Mouse (Mus musculus) heart, postnatal 0 days (tissue): ENCODE data around the gene Cript. TPM values are rescaled to one million over a fixed set of nuclear protein-coding genes. Genes with fewer than 3 reads are reported as not detected.
"Not testable (repeated sequence)": the region's sequence is repeated elsewhere in the genome, so short reads cannot be mapped to it uniquely, and the experiment has no call there.

Experiments
- ATAC-seq: fragments of 200-750 bp; cut with Nextera tagmentation; 2 replicates; pipeline ENCODE4 v1.8.0; 2017; ENCODE audit warnings: low read depth, moderate number of reproducible peaks, moderate library complexity; ENCODE audit not compliant: insufficient read depth
- DNase-seq: peaks from one replicate; pipeline ENCODE4 v3.0.0-alpha.2; 2016; ENCODE audit warnings: low spot score
- H3K27ac ChIP-seq: fragments of 300-500 bp; sonication (generic); 2 replicates; pipeline ENCODE4 v1.5.1; 2014; ENCODE audit warnings: low read depth, mild to moderate bottlenecking
- H3K27me3 ChIP-seq: fragments of 300-500 bp; sonication (generic); 2 replicates; pipeline ENCODE4 v1.6.1; 2014; ENCODE audit warnings: low read length, mixed read lengths; ENCODE audit not compliant: control insufficient read depth, insufficient read depth
- H3K36me3 ChIP-seq: fragments of 300-500 bp; sonication (generic); replicated peaks from 2 replicates; pipeline ENCODE4 v1.6.1; 2014; ENCODE audit warnings: low read length, mixed read lengths; ENCODE audit not compliant: control insufficient read depth, insufficient read depth
- H3K4me1 ChIP-seq: fragments of 300-500 bp; sonication (generic); 2 replicates; pipeline ENCODE4 v1.6.1; 2014; ENCODE audit warnings: antibody characterized with exemption; ENCODE audit not compliant: control insufficient read depth, insufficient read depth
- H3K4me2 ChIP-seq: fragments of 300-500 bp; sonication (generic); 2 replicates; pipeline ENCODE4 v1.6.1; 2014; ENCODE audit warnings: low read depth, mild to moderate bottlenecking, low read length, moderate library complexity
- H3K4me3 ChIP-seq: fragments of 300-500 bp; sonication (generic); 2 replicates; pipeline ENCODE4 v1.5.1; 2014; ENCODE audit warnings: low read depth, low read length
- H3K9ac ChIP-seq: fragments of 300-500 bp; sonication (generic); replicated peaks from 2 replicates; pipeline ENCODE4 v1.6.1; 2014; ENCODE audit warnings: low read depth, low read length, mixed read lengths
- H3K9me3 ChIP-seq: fragments of 300-500 bp; sonication (generic); replicated peaks from 2 replicates; pipeline ENCODE4 v1.6.1; 2016; ENCODE audit warnings: low read length; ENCODE audit not compliant: control insufficient read depth
- CTCF ChIP-seq: IDR thresholded peaks from 2 replicates; pipeline ENCODE4 v1.5.1; 2016; ENCODE audit warnings: antibody characterized with exemption, control low read depth, low read depth
- EP300 ChIP-seq: IDR thresholded peaks from 2 replicates; pipeline ENCODE4 v1.6.1; 2016; ENCODE audit warnings: antibody characterized with exemption, low read depth
- WGBS: fragments of 180-500 bp; shearing (Covaris S2); extraction: QIAGEN DNeasy Blood & Tissue Kit; methylation state at CpG from one replicate; pipeline ENCODE4 v1.1.7; 2014; 5-methylcytosine and 5-hydroxymethylcytosine counted together
- polyA plus RNA-seq: library from polyadenylated mRNA; unstranded; fragments of >200 nt; fragmentation: Nextera tagmentation; extraction: Ambion mirVana; gene quantifications from 2 replicates; pipeline ENCODE4 v1.2.1, GENCODE M21; 2015
- total RNA-seq: library from RNA; depleted of rRNA; stranded (reverse); fragments of >200 nt; gene quantifications from 2 replicates; pipeline ENCODE4 v1.2.3, GENCODE M21; 2014; ENCODE audit warnings: low replicate concordance

Gene Cript
- total and polyA plus RNA-seq, 2 experiments from 2014 or later = 34.7 to 116 TPM

GRCm38 (mm10) chr17:87068997-87069396 lies 43.6 kb downstream of the Cript start:
- H3K9ac ChIP-seq = no peak overlapping the region
- H3K27me3 ChIP-seq = no peaks in the 10 kb centered on the region
- no peaks in the 10 kb centered on the region for H3K9me3 ChIP-seq
- H3K4me1 ChIP-seq = no peaks in the 10 kb centered on the region
- H3K27ac ChIP-seq = no peak overlapping the region
- TF ChIP-seq EP300 (no peak), CTCF (no peak)
- no peaks in the 10 kb centered on the region for H3K36me3 ChIP-seq
- ATAC-seq (no peak), DNase-seq (no peak)
- 78% methylated on average over 4 of the region's 4 CpGs for WGBS
- no peak overlapping the region for H3K4me3 ChIP-seq
- no peak overlapping the region for H3K4me2 ChIP-seq

- not testable (repeated sequence) for ATAC-seq, H3K4me3 ChIP-seq, H3K9me3 ChIP-seq, H3K27me3 ChIP-seq, H3K9ac ChIP-seq, H3K27ac ChIP-seq, H3K4me2 ChIP-seq, H3K36me3 ChIP-seq, DNase-seq, H3K4me1 ChIP-seq
- 86% methylated on average over 1 of the region's 1 CpGs for WGBS
These were observed 46.8 kb downstream of the Cript start for GRCm38 (mm10) chr17:87072183-87072582.

DNA sequence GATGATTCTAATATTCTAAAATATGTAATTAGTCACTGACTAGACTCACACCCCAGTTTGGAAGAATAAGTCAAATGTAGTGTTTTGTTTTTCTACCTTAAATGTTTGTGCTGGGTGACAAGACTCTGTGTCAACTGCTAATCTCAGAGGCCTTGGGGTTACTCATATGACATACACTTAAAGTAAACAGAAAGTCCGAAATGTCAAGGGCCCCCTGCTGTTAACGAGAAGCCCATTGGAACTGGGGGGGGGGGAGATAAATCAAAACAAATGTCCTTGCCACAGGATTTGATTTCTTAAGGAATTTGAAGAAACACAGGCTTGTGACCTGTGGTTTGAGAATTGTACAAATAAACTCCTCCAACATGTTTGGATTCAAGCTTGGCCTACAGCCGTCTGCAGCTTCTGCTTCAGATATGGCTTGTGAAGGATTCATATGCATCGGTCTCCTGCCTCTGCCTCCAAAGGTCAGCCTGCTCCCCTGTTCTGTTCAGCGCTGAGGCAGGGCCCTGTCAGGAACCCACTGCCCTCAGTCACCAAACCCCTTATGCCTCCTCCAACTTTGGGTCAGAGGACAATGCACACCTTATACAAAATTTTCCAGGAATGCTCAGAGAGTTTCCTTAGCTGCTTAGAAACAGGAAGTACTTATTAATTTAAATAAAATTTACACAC lies 47.6 kb downstream of the Cript start:
- no peak overlapping the region for H3K9ac ChIP-seq
- H3K4me3 ChIP-seq = no peak overlapping the region
- no peak for TF ChIP-seq EP300
- no peak for TF ChIP-seq CTCF
- ATAC-seq = no peak
- H3K4me1 ChIP-seq = no peaks in the 10 kb centered on the region
- no peaks in the 10 kb centered on the region for H3K36me3 ChIP-seq
- 68% methylated on average over 5 of the region's 5 CpGs for WGBS
- H3K4me2 ChIP-seq = no peak overlapping the region
- no peak overlapping the region for H3K27ac ChIP-seq
- H3K9me3 ChIP-seq = no peaks in the 10 kb centered on the region
- H3K27me3 ChIP-seq = no peaks in the 10 kb centered on the region
- no peak for DNase-seq

GRCm38 (mm10) chr17:87073470-87073869 lies 48.1 kb downstream of the Cript start:
- no peak for TF ChIP-seq CTCF
- no peak for TF ChIP-seq EP300
- DNase-seq (no peak), ATAC-seq (no peak)
- H3K27me3 ChIP-seq = no peaks in the 10 kb centered on the region
- no peak overlapping the region for H3K9ac ChIP-seq
- H3K4me2 ChIP-seq = no peak overlapping the region
- no peak overlapping the region for H3K27ac ChIP-seq
- H3K4me1 ChIP-seq = no peaks in the 10 kb centered on the region
- no peak overlapping the region for H3K4me3 ChIP-seq
- H3K9me3 ChIP-seq = no peaks in the 10 kb centered on the region
- no peaks in the 10 kb centered on the region for H3K36me3 ChIP-seq

DNA sequence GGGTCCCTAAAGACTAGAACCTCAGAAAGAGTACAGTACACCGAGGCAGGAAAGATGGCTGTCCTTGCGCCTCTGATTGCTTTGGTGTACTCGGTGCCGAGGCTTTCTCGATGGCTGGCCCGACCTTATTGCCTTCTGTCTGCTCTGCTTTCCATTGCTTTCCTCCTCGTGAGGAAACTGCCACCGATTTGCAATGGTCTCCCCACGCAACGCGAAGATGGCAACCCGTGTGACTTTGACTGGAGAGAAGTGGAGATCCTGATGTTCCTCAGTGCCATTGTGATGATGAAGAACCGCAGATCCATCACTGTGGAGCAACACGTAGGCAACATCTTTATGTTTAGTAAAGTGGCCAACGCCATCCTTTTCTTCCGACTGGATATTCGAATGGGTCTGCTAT lies 52.9 kb downstream of the Cript start:
- H3K4me3 ChIP-seq, H3K27me3 ChIP-seq, H3K9ac ChIP-seq, H3K36me3 ChIP-seq, H3K4me1 ChIP-seq, H3K9me3 ChIP-seq, H3K27ac ChIP-seq, DNase-seq, H3K4me2 ChIP-seq, ATAC-seq: not testable (repeated sequence)
- WGBS = 91% methylated on average over 17 of the region's 17 CpGs

GRCm38 (mm10) chr17:87080724-87081123 lies 55.4 kb downstream of the Cript start:
- H3K9me3 ChIP-seq = no peaks in the 10 kb centered on the region
- H3K4me1 ChIP-seq = no peaks in the 10 kb centered on the region
- H3K27ac ChIP-seq = no peak overlapping the region
- TF ChIP-seq EP300 (no peak), CTCF (no peak)
- DNase-seq (no peak), ATAC-seq (no peak)
- no peak overlapping the region for H3K9ac ChIP-seq
- no peak overlapping the region for H3K4me3 ChIP-seq
- no peak overlapping the region for H3K4me2 ChIP-seq
- no peaks in the 10 kb centered on the region for H3K36me3 ChIP-seq
- no peaks in the 10 kb centered on the region for H3K27me3 ChIP-seq
- 79% methylated on average over 7 of the region's 7 CpGs for WGBS
